Mouse (Mus musculus) splenic B cell, adult 2 months (primary cell): ENCODE data around the gene Fyttd1.

ENCODE experiments used
- DNase-seq: peaks from one replicate; pipeline ENCODE4 v3.0.0-alpha.2; 2011; ENCODE audit warnings: low read depth, low spot score
- H3K27me3 ChIP-seq: 2 replicates; pipeline ENCODE4 v1.6.1; 2012; ENCODE audit warnings: mild to moderate bottlenecking, low read length, moderate library complexity, mixed read lengths; ENCODE audit not compliant: control insufficient read depth, poor library complexity, insufficient read depth, severe bottlenecking
- H3K36me3 ChIP-seq: 2 replicates; pipeline ENCODE4 v1.6.1; 2012; ENCODE audit warnings: mild to moderate bottlenecking, low read length, moderate library complexity, mixed read lengths; ENCODE audit not compliant: control insufficient read depth, poor library complexity, insufficient read depth, severe bottlenecking

The Fyttd1 gene

DNA sequence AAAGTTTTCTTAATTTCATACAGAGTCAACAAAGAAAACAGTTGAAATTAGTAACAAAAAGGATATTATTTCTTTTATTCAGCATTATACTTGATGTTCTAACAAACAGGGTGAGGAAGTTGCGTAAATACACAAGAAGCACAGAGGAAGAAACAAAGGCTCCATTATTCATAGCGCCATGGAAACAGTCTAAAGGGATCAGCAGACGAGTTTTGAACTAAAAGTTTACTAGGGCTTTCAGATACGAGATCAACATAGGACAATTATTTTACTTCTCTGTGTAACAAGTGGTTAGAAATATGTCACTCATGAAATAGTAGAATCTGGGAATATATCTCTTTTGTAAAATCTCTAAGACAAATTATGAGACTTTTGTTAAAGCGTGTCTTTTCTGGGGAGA is 68.1 kb downstream of the Fyttd1 start:
- H3K27me3 ChIP-seq: no peaks in the 10 kb centered on the region
- DNase-seq: no peak
- H3K36me3 ChIP-seq: no peaks in the 10 kb centered on the region

DNA sequence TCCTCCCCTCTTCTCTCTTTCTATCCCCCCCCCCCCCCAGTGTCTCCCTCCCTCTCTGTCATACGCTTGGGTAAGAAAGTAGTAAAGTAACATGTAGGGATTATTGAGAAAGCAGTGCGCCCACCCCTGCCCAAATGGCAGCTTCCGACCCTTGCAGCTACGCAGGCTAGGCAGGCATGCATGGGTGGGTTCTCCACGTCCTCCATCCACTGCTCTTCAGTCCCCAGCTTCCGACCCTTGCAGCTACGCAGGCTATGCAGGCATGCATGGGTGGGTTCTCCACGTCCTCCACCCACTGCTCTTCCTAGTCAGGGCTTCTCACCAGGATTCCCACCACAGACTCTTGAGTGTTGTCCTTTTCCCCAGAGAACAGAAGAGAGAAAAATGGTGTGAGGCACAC is 70.7 kb downstream of the Fyttd1 start:
- no peak for DNase-seq
- Histone ChIP-seq H3K36me3 (peaks cover 3% of the 10 kb centered on the region; the same call in 1 of the 2 replicates), H3K27me3 (no peaks in the 10 kb centered on the region)

DNA sequence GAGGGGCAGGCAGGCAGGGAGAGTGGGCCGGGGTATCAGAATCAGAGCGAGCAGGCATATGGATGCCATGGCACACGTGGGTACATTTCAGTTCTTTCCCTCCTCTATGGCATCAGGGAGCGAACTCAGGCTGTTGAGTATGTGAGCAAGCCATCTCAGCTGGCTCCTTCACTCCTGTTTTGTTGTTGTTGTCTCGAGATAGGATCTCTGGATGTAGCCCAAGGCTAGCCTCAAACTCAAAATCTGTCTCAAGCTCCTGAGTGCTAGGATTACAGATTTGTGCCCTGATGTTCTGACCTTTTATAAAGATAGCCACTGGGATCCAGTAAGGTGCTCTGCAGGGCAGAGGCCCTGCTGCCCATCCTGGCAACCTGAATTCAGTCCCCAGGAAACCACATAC is 71.4 kb downstream of the Fyttd1 start:
- Histone ChIP-seq H3K36me3 (peaks cover 3% of the 10 kb centered on the region; the same call in 1 of the 2 replicates), H3K27me3 (no peaks in the 10 kb centered on the region)
- DNase-seq: no peak

DNA sequence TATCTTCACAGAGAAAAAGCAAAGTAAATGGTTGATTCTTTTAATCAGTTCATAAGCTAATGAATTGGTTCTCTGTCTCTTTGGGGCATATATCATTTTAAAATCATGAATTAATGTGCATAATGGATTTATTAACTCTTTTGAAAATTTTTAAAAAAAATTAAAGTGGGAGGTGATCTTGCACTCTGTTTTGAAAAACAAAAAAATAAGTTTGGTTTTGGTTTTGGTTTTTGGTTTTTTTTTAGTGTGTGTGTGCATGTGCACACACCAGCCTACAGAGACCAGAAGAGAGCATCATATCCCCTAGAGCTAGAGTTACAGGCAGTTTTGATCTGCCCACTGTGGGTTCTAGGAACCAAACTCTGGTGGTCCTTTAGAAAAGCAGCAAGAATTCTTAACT is 72.0 kb downstream of the Fyttd1 start:
- no peak for DNase-seq
- H3K36me3 ChIP-seq: peaks cover 3% of the 10 kb centered on the region; the same call in 1 of the 2 replicates
- no peaks in the 10 kb centered on the region for H3K27me3 ChIP-seq

DNA sequence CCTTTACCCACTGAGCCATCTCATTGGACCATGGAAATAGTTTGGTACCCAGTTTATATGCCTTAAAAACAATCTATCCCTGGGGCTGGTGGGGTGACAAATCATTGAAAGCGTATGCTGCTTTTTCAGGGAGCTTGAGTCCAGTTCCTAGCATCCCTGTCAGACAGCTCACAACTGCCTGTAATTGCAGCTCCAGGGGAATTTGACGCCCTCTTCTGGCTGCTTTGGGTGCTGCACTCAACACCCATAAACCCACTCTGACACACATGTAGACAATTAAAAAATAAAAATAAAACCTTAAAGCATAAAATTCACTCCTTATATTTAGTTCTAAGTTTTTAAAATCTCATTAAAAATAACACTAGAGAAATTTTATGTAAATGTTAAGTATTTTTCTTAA is 73.8 kb downstream of the Fyttd1 start:
- Histone ChIP-seq H3K27me3 (no peaks in the 10 kb centered on the region), H3K36me3 (peaks cover 7% of the 10 kb centered on the region; the same call in 1 of the 2 replicates)
- DNase-seq: peak; percentile 53

DNA sequence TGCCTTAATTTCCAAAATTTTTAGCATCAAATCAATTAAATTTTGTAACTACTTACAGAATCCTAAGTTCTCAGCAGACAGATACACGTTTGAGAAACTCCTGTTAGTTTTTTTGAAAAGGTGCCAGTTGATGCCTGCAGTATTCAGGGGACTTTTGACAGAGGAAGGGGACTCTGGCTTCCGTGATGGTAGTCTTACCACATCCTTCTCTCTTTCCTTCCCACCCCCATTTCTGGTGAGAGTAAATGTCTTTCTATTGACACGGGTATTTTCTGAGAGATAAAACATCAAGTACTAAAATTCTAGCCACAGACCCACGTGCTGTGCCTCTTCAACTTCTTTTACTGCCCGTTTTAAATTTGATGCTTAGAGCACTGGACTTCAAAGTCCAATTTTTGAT is 76.5 kb downstream of the Fyttd1 start:
- DNase-seq: peak; percentile 52
- peaks cover 7% of the 10 kb centered on the region; the same call in 1 of the 2 replicates for H3K36me3 ChIP-seq
- H3K27me3 ChIP-seq: no peaks in the 10 kb centered on the region

DNA sequence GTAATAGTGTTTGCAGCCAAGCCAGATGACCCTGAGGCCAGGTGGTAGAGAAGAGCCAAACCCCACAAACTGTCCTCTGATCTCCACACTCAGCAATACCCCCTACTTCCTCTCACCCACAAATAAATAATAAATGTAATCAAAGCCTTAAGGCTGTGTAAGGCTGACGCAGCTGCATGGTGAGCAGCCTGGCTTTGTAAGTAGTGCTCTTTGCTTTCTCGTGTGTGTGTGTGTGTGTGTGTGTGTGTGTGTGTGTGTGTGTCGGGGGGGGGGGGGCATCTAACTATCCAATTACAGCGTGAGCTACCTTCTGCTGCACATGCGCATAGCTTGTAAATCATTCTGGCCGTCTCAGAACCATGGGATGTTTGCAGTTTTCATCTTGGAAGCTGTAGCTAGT is 77.0 kb downstream of the Fyttd1 start:
- H3K36me3 ChIP-seq: peaks cover 8% of the 10 kb centered on the region; the same call in 1 of the 2 replicates
- H3K27me3 ChIP-seq: no peaks in the 10 kb centered on the region
- DNase-seq: no peak

DNA sequence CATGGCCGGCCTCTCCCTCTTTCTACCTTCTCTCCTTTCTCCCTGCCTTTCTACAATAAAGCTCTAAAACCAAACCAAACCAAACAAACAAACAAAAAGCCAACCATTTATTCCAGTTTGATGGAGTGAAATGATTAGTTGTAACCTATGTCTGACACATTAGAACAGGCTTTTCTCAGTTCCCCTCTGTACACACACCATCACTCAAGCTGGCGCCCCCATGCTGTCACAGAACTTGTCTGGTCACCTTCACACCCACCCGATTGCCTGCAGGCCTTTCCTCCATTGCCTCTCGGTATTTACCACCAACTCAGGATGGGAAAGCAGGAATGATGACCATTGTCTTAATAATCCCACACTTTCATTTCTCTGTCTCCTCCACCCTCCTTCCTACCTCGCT is 79.6 kb downstream of the Fyttd1 start:
- Histone ChIP-seq H3K36me3 (peaks cover 8% of the 10 kb centered on the region; the same call in 1 of the 2 replicates), H3K27me3 (no peaks in the 10 kb centered on the region)
- DNase-seq: peak; percentile 23
